Mouse (Mus musculus): ENCODE measurements at regions not wholly inside any gene's neighbourhood (a gene's known extent, or its start where the extent isn't known, plus 50 kb on each side); places are given as distances from the start of the nearest gene placed in this dataset.

DNA sequence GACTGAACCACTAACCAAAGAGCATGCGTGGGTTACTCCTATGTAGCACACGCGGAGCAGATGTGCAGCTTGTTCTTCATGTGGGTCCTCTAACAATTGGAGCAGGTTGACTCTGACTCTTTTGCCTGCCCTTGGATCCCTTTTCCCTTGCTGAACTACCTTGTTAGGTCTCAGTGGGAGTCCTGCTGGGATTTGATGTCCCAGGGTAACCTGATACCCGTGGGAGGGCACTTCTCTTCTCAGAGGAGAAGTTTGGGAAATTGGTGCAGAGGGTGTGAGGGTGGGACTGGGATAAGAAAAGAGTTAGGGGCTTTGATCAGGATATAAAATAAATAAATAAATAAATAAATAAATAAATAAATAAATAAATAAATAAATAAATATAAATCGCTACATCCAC is 179.7 kb upstream of the Tas2r134 start:
- DNase-seq, result no peak

DNA sequence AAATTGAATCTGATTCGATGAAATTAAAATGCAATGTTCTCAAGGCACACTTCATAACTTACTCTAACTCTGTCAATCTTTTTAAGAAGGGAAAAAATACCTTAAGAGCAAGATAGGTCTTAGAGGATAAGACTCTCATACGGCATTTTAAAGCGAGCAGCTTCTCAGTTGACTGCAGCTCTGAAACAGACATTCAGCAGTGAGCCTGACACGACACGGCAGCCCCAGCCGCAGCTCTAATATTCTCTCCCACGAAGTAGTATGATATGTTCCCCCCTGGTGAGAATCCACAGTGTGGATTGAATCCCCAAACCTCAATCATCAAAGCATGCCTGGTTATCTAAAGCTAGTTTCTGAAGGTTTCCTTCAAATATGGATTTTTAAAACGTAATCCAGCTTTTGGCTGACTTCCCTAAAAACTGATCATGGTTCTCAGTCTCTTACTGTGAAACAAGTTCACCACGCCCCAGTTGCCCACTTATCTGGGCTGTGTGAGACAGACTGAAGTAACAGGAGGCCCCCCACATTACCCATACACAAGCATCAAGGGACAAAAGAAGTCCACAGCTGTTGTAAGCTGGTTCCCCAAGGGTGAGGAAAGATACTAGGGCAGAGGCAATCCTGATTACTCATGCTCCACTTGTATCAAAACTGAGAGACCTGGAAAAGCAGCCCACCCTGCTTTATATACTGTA is 182.8 kb upstream of the Tas2r134 start:
- no peak for DNase-seq

DNA sequence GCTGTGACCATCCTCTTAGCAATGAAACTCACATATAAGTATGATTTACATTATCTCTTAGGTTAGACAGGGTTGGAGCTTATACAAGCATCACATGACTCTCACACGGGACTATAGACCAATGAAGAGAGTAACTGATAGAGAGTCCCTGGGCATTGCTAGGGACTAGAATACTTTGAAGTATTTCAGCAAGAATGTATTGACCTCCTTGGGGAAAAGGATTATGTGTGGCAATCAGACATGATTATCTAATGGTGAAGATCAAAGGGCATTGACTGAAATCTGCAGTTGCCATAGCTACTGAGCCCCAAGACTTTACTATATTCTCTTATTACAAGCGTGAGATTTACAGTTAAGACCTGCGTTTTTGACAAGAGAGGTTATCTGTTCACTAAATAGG is 183.4 kb upstream of the Tas2r134 start:
- DNase-seq, result no peak

DNA sequence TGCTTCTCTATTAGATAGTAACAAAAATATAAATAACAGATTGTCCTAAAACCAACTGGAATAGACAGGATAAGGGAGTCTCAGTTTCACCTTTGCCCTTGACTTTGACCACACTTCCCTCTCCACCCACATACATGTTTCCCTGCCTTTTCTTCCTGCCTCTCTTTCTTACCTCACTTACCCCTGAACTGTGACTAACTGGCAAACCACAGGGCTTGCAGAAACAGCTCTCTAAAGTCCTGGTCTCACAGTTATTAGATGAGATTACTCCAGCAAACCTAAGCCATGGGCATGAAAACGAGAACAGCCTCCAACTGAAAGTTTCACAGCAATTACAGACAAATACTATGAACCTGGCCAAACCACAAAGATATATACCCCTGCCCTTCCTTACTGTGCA is 188.3 kb upstream of the Tas2r134 start:
- DNase-seq, result no peak

DNA sequence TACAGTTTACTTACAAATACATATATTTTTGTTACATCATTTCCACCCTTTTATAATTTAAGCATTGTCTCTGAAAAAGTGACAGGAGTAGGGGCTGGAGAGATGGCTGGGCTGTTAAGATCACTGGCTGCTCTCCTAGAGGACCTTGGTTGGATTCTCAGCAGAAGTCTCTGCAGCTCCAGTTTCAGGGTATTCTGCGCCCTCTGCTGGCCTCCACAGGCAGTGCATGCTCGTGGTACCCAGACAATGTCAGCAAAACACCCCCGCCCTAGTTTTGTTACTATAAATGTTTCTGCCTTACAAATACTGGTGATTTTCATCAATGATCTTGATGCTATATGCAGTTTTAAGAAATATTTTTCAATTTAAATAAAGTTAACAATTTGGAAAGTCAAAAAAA is 190.7 kb upstream of the Tas2r134 start:
- peak in 1 of 2 experiments; percentile 11 for DNase-seq

DNA sequence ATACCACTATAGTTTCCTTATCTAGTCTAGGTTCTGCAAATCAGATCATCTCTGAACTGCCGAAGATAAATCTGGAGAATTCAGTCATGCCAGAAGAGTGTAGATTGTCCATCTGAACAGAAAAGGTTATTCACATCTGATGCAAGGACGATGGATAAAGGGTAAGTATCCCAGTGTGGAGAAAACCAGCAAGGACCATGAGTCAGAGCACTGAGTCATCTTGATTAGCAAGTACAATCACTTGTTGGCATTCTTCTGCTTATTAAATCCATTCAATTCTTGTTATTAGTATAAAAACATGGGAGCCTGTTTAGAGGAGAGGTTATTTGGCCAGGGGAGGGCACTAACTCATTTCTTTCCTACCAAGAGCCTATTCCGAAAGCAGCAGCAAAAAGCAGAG is 195.7 kb upstream of the Tas2r134 start:
- no peak for DNase-seq

DNA sequence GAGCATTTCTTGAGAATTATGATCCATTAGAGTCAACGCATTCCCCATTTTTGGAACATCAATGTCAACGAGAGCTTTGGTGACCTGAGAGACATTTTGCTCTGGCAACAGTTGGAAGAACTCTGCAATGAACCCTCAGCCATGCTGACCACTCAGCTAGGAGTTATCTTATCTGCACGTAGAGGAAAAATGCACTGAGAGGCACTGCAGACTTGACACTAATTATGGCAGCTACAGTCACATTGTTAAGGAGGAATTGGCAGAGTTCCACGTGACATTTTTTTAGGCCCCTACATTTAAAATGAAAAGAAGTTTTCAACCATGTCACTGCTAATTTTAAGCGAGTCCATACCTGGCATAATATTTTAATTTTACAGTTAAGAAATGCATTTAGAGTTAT is 197.6 kb upstream of the Tas2r134 start:
- DNase-seq, result no peak

DNA sequence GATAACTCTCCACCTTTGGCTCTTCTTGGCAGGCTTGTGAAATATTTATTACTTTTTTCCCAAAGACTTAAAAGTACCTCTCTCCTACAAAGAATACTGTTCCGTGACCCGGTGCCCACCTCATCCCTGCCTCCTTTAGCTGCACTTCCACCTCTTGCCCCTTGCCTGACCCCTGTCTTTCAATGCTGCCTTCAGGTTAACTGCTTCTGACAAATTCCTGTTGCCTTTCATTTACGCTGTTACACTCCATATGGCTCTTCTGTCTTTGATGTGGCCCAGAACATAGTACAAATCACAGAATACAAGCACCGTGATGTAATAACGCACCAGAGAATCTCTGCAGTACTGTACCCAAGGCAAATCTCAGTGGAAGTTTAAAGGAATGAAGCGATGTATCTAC is 204.9 kb upstream of the Tas2r134 start:
- DNase-seq, result no peak

DNA sequence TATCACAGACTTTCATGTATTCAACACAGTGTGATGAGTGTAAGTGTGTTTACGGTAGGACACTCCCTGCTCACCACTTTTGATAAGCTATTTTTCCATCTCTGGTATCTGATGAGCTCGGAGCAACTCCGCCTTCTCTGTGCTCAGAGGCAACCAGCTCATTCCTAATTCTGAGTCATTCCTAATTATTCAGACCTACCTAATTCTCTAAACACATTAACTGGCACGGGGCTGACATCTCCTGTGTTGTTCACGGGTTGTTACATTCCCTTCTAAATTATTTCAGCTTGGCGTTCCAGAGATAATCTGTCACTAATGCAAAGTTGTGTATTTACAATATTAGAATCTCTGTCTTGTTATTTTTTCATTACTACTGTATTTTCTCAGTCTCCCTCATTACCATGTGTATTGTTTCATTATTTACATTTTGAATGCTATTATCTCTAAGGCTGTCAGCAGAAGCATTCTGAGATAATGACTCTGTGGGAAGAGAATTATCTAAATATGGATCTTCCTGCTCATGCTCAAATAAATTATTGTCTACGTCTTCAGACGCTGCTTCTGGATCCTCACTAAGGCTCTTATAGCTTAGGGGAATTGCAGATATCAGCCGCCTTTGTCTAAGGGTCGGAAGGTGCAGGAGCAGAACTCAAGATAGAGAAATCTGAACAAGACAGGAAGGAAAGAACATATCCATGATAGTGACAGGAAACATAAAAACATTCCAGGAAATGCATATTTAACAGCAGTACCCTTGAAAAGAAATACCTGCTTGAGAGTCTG is 209.2 kb upstream of the Tas2r134 start:
- DNase-seq, result no peak

DNA sequence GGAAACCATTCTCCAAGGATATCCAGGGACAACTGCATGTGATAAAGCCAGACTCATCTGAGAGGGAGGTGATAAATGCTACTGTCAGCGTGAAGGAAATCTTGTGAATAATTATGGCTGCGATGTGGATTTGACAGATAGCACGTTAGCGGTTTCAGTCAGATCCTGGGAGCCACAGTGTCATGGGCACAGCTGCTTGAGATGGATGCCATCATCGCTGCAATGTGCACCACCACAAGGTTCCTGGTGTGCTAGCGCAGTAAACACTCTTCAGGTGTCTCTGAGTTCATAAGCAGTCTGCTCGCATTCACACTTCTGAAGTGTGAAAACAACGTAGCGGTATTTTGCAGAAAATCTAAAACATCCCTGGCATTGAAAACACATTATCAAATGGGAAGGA is 238.9 kb upstream of the Tas2r134 start:
- no peak for DNase-seq

DNA sequence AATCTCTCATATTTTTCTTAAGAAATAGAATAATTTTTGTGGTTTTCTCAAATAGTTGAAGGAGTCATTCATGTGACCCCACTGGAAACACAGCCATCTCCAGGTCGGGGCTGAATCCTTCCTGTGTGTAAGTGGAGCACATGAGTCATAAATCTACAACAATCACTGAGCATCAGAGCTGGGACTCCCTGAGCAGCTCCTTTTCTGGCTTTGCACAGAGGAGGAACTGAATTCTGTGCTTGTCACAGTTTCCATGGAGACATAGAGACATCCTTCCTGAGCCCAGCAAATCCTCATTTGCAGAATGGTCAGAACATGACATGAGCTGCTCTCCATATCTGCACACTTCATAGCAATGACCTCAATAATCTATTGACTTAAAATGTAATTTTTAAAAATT is 238.2 kb upstream of the Rnd3 start:
- DNase-seq, result no peak

DNA sequence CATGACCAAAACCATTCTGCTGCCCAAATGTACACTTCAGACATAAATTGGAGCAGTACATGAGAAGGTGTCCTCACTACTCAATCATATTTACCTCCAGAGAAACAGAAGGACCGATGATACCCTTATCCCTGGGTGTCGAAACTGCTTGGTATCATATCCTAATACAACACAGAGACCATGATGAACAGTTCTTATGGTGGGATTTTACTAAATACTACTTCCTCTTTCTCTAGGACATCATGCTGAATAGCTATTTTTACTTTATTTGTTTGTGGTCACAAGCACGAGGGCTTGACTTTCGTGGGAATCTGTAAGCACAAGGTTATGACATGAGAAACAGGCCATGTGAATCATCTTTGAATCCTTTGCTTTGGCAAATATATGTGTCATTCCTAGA is 227.7 kb upstream of the Rnd3 start:
- DNase-seq, result no peak

DNA sequence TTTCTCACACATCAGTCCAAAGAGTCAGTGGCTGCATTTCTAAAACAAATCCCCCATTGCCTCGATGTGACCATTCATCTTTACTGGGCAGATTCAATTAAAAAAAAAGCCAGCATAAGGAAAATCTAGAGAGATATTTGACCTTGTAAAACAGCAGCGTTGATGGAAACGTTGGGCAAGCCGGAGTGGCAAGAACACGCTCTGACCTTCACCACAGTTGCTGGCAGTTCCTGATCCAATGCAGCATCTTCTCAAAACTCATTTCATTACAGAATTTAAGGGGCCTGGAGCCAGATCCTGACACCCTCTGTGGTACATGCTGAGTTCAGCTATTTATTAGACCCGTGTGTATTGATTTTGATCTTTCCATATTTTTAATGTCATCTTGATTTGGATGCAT is 225.7 kb upstream of the Rnd3 start:
- DNase-seq, result no peak

DNA sequence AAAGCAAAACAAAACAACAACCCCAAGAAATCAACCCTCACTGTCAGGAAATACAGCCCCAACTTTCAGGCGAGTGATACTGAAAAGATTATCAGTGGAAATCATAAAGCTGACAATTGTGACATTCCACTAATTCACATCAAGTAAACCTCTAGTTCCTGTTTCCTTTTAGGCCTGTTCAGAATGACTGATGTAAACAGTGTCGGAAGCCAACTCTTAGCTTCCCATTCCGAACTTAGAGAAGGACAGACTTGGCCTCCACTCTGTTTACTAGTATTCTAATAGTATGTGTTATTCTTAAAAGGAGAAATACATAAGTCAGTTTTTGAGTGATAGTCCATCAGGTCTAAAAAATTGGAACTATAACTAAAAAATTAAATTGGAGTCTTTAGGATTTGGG is 223.9 kb upstream of the Rnd3 start:
- no peak for DNase-seq

DNA sequence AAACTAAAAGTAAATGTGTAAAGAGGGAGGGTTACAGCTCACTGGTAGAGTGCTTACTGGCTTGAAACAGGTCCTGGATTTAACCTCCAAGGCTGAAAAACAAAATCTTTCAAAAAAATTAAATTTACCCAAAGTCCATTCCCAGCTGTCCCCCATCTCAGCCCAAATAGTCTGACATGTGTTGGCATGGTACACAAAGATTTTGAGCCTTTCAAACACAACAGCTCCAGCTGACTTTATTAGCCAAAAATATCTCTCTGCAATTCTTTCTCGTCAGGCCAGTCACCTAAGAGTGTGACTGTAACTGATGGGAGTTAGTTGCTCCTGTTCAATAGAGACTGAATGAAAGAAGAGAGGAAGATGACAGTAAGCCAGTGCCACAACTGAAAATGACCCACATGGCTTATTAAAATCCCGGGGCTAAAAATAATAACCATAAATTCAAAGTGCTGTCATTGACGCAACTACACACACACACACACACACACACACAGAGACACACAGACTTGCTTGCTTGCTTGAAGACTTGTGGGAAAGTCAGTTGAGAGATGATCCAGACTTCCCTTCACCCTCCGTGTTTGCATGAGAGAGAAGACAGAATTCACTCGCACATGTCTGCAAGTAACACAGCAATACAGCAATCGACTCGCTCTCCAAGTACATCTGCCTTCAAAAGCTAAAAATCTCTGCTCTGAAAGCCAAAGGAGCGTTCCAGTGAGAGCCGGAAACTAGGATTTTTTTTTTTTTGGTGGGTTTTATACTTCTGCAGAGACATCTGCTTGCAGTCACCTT is 214.1 kb upstream of the Rnd3 start:
- no peak for DNase-seq

DNA sequence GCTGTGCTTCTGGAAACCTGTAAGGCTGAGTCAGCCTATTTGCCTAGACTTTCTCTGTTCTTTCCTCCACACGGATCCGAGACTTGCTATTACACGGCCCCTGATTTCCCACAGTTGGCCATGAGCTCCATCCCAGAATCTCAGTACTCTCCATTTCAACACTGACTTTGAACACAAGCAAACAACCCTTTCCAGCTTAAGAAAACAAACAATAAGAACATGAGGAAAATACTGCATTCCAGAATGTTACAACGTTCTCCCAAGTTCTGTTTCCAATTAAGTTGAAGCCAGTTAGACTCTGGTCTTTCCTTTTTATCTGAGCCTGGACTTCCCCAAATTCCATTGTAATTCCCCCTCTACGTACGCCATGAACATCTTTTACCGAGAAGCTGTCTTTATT is 206.4 kb upstream of the Rnd3 start:
- DNase-seq, result no peak

DNA sequence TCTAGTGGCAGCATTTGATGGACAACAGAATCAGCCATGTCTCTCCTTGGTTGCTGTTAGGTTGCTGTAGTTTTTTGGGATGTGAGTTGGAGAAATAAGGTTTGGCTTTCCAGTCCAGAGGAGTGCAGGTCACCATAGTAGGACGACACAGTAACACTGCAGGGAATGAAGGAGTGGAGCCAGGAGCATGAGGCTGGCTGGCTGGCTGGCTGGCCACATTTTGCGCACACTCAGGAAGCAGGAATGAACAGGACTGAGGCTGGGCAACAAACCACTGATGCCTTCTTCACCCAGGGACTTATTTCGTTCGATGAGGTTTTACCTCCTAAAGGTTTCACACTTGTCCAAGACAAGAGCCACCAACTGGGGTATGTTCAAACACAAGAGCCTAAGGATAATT is 205.9 kb upstream of the Rnd3 start:
- no peak for DNase-seq

DNA sequence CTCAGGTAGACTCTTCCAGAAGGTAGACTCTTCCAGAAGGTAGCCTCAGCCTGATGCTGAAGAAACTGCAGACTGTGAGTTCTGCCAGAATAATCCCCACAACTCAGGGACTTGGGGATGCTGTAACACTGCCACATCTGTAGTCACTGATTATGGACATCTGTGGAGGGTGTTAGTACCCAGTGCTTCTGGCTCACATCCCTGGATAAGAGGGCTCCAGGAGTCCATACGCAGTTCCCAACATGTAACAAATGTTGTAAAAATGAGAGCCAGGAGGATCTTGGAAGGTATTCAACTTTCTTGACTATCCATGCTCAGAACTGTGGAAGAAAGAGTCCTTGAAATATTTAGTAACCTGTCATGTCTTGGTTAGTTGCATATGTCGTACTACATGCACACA is 200.7 kb upstream of the Rnd3 start:
- DNase-seq, result no peak

DNA sequence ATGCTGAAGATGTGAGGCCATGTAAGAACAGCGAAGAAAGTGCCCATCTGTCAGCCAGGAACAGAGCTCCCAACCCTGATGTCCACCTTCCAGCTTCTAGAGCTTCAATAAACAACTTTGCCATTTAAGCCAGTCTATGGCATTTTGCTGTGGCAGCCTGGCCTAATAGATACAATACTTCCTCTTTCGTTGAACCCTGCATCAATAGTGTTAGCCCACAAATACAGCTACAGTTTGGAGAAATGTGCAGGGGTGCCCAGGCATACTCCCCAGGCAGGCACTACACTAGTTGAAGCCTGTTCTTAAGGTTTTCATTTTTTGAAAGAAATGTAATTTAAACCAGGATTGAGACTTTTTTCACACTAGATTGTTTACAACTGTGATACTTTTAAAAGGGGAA is 199.9 kb upstream of the Rnd3 start:
- no peak for DNase-seq

DNA sequence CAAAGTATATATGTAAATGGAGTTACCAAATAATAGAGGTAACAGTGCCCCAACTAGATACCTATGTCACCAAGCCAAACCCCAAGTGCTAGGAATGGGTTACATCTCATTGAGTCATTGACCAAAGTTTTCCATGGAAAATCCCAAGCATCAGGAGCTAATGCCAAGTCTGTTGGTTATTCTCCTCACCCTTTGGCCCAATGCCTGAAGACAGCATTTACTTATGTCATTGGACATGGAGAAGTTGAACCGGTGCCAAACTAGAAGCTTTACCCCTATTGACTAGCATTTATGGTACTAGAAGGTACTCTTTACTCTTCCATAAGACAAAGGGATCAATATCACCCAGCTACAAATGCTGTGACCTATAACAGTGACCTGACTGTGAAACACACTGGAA is 198.2 kb upstream of the Rnd3 start:
- no peak for DNase-seq

DNA sequence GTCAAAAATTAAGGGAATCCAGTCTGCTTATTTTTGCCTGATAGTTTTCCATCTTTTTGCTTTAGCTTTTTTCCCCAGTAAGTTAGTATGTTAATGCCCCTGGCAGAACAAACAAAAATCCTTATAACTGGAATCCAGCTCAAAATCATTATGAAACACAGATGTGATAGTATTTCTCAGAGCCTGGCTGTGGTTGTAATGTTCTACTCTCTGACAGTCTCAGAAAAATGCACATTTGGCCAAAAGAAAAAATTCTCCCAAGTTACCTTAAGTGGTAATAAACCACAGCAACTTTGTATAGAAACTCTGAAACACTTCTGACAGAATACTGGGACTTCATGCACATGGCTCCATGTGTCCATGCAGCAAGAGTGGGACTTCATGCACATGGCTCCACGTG is 193.5 kb upstream of the Rnd3 start:
- no peak for DNase-seq

DNA sequence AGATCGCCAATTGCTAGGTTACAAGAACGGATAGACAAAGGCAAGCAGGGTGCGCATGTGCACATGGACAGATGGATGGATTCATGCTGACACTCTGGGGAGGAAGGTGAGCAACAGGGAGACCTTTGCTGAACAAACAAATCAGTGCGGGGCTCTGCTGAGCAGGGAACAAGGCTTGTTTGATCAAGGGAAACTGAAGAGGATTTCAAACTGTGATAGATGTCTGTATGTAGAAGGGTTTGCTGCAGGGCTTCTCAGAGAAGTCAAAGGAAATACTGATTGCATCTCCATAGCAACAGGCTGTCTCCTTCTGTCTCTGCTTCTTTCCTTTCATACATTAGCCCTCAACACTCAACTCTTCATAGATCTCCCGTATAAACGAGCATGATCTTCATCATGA is 185.5 kb upstream of the Rnd3 start:
- no peak for DNase-seq

DNA sequence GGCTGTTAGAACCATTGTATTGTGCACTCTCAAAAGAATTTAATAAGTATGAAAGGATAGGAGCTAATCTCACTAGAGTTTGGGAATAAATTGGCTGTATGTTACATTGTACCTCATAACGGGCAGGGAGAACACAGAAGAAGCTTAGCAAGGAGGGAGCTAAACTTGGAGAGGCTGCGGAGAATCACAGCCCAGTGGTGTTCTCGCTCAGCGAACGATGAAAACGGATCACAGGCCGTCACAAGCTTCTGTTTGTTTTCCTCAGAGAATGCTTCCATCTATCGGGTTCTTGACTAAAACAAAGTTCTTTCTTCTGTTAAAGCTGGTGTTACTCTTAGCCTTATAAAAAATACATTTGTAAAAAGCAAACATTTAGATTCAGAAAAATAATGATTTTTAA is 178.2 kb upstream of the Rnd3 start:
- DNase-seq, result no peak

DNA sequence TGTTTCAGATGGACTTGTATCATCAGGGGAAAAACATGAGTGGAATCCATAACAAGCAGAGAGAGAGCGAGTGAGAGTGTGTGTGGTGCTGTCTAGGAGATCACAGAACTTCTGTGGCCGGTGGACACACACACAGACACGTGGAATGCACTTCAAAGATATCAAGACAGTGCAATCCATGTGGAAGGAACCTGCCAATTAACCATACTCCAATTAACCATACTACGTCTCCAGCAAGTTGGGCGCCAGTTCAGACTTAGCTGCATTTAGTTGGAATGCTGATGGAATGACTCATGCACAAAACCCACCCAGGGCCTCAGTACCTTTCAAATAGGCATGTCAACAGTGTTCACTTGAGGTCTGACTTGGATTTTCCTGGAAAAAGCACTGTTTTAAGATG is 172.8 kb upstream of the Rnd3 start:
- DNase-seq, result no peak
